Mouse (Mus musculus): Measurements from ENCODE around the gene Nacad. TPM values are rescaled to one million over a fixed set of nuclear protein-coding genes. Genes with fewer than 3 reads are reported as not detected.

Gene Nacad
- total and polyA plus RNA-seq, 3 experiments: 0.13 to 0.34 TPM; not detected in 1

GRCm38 (mm10) chr11:6585748-6586147 is 20.1 kb downstream of the Nacad start:
- H3K36me3 ChIP-seq (replicated peaks in 1 of 2; ENCODE audit: control insufficient read depth in 1 of 2, insufficient read depth in 1 of 2, low read length in 1 of 2): peaks cover 38 to 67% of the 10 kb centered on the region in 2 experiments
- no peak for DNase-seq (ENCODE audit: extremely low read depth)
- peak overlapping the region in 1 of 3 experiments; percentile 12 for H3K4me3 ChIP-seq (replicated peaks in 1 of 3; ENCODE audit: low read depth in 2 of 3, low read length in 2 of 3, poor library complexity in 1 of 3)

DNA sequence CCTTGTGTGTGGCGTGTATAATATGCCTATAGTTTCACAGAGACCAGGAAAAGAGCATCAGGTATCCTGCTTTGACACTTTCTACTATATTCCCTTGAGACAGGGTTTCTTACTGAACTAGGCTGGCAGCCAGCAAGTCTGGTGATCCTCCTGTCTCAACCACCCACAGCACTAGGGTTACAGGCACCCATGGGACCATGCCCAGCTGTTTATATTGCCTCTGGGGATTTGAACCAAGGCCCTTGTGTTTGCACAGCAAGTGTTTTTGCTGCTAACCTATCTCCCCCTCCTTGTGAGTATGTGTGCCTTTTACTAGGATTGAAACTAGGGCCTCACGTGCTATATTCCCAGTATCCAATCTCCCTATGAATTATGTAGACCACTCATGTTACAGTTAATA is 24.3 kb downstream of the Nacad start:
- TF ChIP-seq CTCF (conservative IDR thresholded peaks at IDR 0.05 in 1 of 2, IDR thresholded peaks at IDR 0.05 in 1 of 2; ENCODE audit: low read depth in 2 of 2, low read length in 2 of 2) (no peak), ZMIZ1 (IDR thresholded peaks at IDR 0.05; ENCODE audit: low read depth, low read length) (no peak), EP300 (IDR thresholded peaks at IDR 0.05; ENCODE audit: low read length) (0 out of 2 replicates have a peak, but pooled peaks have one; percentile 16), KAT2A (IDR thresholded peaks at IDR 0.05; ENCODE audit: insufficient replicate concordance, low read length) (0 out of 2 replicates have a peak, but pooled peaks have one; percentile 53), ETS1 (conservative IDR thresholded peaks at IDR 0.05; ENCODE audit: low read depth, low read length) (peak; percentile 70), USF1 (IDR thresholded peaks at IDR 0.05; ENCODE audit: low read depth, low read length) (no peak), ZC3H11A (IDR thresholded peaks at IDR 0.05; ENCODE audit: low read depth, low read length) (no peak), ZNF384 (IDR thresholded peaks at IDR 0.05; ENCODE audit: low read depth, low read length) (no peak), JUND (conservative IDR thresholded peaks at IDR 0.05; ENCODE audit: low read depth, low read length) (no peak), JUN (IDR thresholded peaks at IDR 0.05; ENCODE audit: insufficient read depth, low read depth, low read length) (no peak), POLR2AphosphoS2 (IDR thresholded peaks at IDR 0.05; ENCODE audit: low read depth, low read length) (no peak), UBTF (IDR thresholded peaks at IDR 0.05; ENCODE audit: low read depth, low read length) (no peak), SIN3A (IDR thresholded peaks at IDR 0.05; ENCODE audit: low read length) (no peak), NELFE (IDR thresholded peaks at IDR 0.05; ENCODE audit: low read depth, low read length) (no peak), E2F4 (IDR thresholded peaks at IDR 0.05; ENCODE audit: insufficient replicate concordance, low read depth, low read length) (no peak), BHLHE40 (IDR thresholded peaks at IDR 0.05; ENCODE audit: low read depth, low read length) (peak; percentile 68; the same call in 1 of the 2 replicates)
- dilution Hi-C loops (cut with MboI; ENCODE audit: extremely low pct_ligation_motif_present, extremely low pct_unique_long_range_greater_than_20kb, low sequenced_read_pairs) (no loop called here), in situ Hi-C loops (cut with MboI; ENCODE audit: low pct_ligation_motif_present, low pct_unique_long_range_greater_than_20kb, low sequenced_read_pairs) (loop anchor here (5.0 kb wide), 1 partner anchor 34 kb away; the partner anchor contains the start of gene Ccm2)
- H3K36me3 ChIP-seq (replicated peaks in 1 of 2; ENCODE audit: control insufficient read depth in 1 of 2, insufficient read depth in 1 of 2, low read length in 1 of 2): peaks cover 20 to 64% of the 10 kb centered on the region in 2 experiments
- no peaks in the 10 kb centered on the region for H3K9me3 ChIP-seq (replicated peaks; ENCODE audit: low read length)
- H3K27ac ChIP-seq (ENCODE audit: insufficient read depth, low read depth): no peak overlapping the region
- H3K4me3 ChIP-seq (replicated peaks in 1 of 3; ENCODE audit: low read depth in 2 of 3, low read length in 2 of 3, poor library complexity in 1 of 3): no peak overlapping the region
- no peak overlapping the region for H3K9ac ChIP-seq (ENCODE audit: insufficient read depth, low read depth)
- H3K27me3 ChIP-seq (replicated peaks): no peaks in the 10 kb centered on the region
- H3K4me2 ChIP-seq (ENCODE audit: insufficient read depth, low read depth, poor library complexity, severe bottlenecking): no peak overlapping the region
- peak; percentile 66 for DNase-seq (ENCODE audit: extremely low read depth)
- no peaks in the 10 kb centered on the region for H3K79me2 ChIP-seq (replicated peaks; ENCODE audit: control insufficient read depth, extremely low read depth, insufficient read depth, poor library complexity, severe bottlenecking)
- peaks cover 13 to 54% of the 10 kb centered on the region in 2 experiments for H3K4me1 ChIP-seq (ENCODE audit: control insufficient read depth in 1 of 2, insufficient read depth in 2 of 2)

More at GRCm38 (mm10) chr11:6585748-6586147, 20.1 kb downstream of the Nacad start:
- peak overlapping the region; percentile 60 for H3K27ac ChIP-seq (ENCODE audit: insufficient read depth, low read depth)
- no peaks in the 10 kb centered on the region for H3K79me2 ChIP-seq (replicated peaks; ENCODE audit: control insufficient read depth, extremely low read depth, insufficient read depth, poor library complexity, severe bottlenecking)
- no peaks in the 10 kb centered on the region for H3K27me3 ChIP-seq (replicated peaks)
- dilution Hi-C loops (cut with MboI; ENCODE audit: extremely low pct_ligation_motif_present, extremely low pct_unique_long_range_greater_than_20kb, low sequenced_read_pairs): no loop called here
- in situ Hi-C loops (cut with MboI; ENCODE audit: low pct_ligation_motif_present, low pct_unique_long_range_greater_than_20kb, low sequenced_read_pairs): no loop called here
- H3K9me3 ChIP-seq (replicated peaks; ENCODE audit: low read length): no peaks in the 10 kb centered on the region
- H3K4me1 ChIP-seq (ENCODE audit: control insufficient read depth in 1 of 2, insufficient read depth in 2 of 2): peaks cover 21 to 77% of the 10 kb centered on the region in 2 experiments
- H3K9ac ChIP-seq (ENCODE audit: insufficient read depth, low read depth): no peak overlapping the region
- TF ChIP-seq SIN3A (IDR thresholded peaks at IDR 0.05; ENCODE audit: low read length): no peak
- TF ChIP-seq MEF2A (IDR thresholded peaks at IDR 0.05; ENCODE audit: borderline replicate concordance, low read depth, low read length): no peak
- TF ChIP-seq MAZ (IDR thresholded peaks at IDR 0.05; ENCODE audit: low read depth, low read length): no peak
- TF ChIP-seq NELFE (IDR thresholded peaks at IDR 0.05; ENCODE audit: low read depth, low read length): no peak
- TF ChIP-seq CHD1 (IDR thresholded peaks at IDR 0.05; ENCODE audit: low read depth, low read length): no peak
- no peak for TF ChIP-seq POLR2A (IDR thresholded peaks at IDR 0.05; ENCODE audit: low read depth, low read length)
- no peak for TF ChIP-seq ZMIZ1 (IDR thresholded peaks at IDR 0.05; ENCODE audit: low read depth, low read length)
- no peak for TF ChIP-seq KAT2A (IDR thresholded peaks at IDR 0.05; ENCODE audit: insufficient replicate concordance, low read length)
- no peak for TF ChIP-seq POLR2AphosphoS2 (IDR thresholded peaks at IDR 0.05; ENCODE audit: low read depth, low read length)
- no peak for TF ChIP-seq CHD2 (IDR thresholded peaks at IDR 0.05; ENCODE audit: low read length)
- no peak for TF ChIP-seq GABPA (IDR thresholded peaks at IDR 0.05; ENCODE audit: insufficient replicate concordance, low read depth, low read length)
- TF ChIP-seq RCOR1 (conservative IDR thresholded peaks at IDR 0.05; ENCODE audit: low read depth, low read length): no peak
- no peak for TF ChIP-seq USF1 (IDR thresholded peaks at IDR 0.05; ENCODE audit: low read depth, low read length)
- no peak overlapping the region for H3K4me2 ChIP-seq (ENCODE audit: insufficient read depth, low read depth, poor library complexity, severe bottlenecking)
